Mouse (Mus musculus) liver, embryonic 11.5 days (tissue): ENCODE measurements at regions not wholly inside any gene's neighbourhood (a gene's known extent, or its start where the extent isn't known, plus 50 kb on each side); places are given as distances from the start of the nearest gene placed in this dataset.

ENCODE experiments used
- ATAC-seq: fragments of 200-750 bp; cut with Nextera tagmentation; replicated peaks from 2 replicates; pipeline ENCODE4 v1.8.0; 2017; ENCODE audit warnings: moderate number of reproducible peaks, mild to moderate bottlenecking, moderate TSS enrichment, moderate library complexity; ENCODE audit not compliant: low FRiP score
- DNase-seq: peaks from one replicate; pipeline ENCODE4 v3.0.0-alpha.2; 2017; ENCODE audit warnings: low spot score
- H3K27ac ChIP-seq: fragments of 300-500 bp; sonication (generic); 2 replicates; pipeline ENCODE4 v1.5.1; 2014; ENCODE audit warnings: mild to moderate bottlenecking, low read depth, low read length, control low read depth
- H3K27me3 ChIP-seq: fragments of 300-500 bp; sonication (generic); replicated peaks from 2 replicates; pipeline ENCODE4 v1.6.1; 2014; ENCODE audit warnings: low read length, mixed read lengths; ENCODE audit not compliant: control insufficient read depth, insufficient read depth
- H3K36me3 ChIP-seq: fragments of 300-500 bp; sonication (generic); 2 replicates; pipeline ENCODE4 v1.6.1; 2014; ENCODE audit warnings: mild to moderate bottlenecking, low read length, moderate library complexity, mixed read lengths; ENCODE audit not compliant: control insufficient read depth, insufficient read depth
- H3K4me1 ChIP-seq: fragments of 300-500 bp; sonication (generic); replicated peaks from 2 replicates; pipeline ENCODE4 v1.6.1; 2014; ENCODE audit warnings: low read length, mixed read lengths; ENCODE audit not compliant: control insufficient read depth, insufficient read depth
- H3K4me2 ChIP-seq: fragments of 300-500 bp; sonication (generic); 2 replicates; pipeline ENCODE4 v1.6.1; 2014; ENCODE audit warnings: mild to moderate bottlenecking, control low read depth, moderate library complexity
- H3K4me3 ChIP-seq: fragments of 300-500 bp; sonication (generic); 2 replicates; pipeline ENCODE4 v1.5.1; 2014; ENCODE audit warnings: low read depth, low read length, control low read depth
- H3K9ac ChIP-seq: fragments of 300-500 bp; sonication (generic); 2 replicates; pipeline ENCODE4 v1.6.1; 2014; ENCODE audit warnings: low read depth, low read length, control low read depth
- H3K9me3 ChIP-seq: fragments of 300-500 bp; sonication (generic); 2 replicates; pipeline ENCODE4 v1.6.1; 2016; ENCODE audit warnings: low read length, inconsistent platforms, mixed read lengths; ENCODE audit not compliant: control insufficient read depth
- WGBS: fragments of 180-500 bp; shearing (Covaris S2); extraction: QIAGEN DNeasy Blood & Tissue Kit; methylation state at CpG from one replicate; pipeline ENCODE4 v1.1.7; 2014; 5-methylcytosine and 5-hydroxymethylcytosine counted together

DNA sequence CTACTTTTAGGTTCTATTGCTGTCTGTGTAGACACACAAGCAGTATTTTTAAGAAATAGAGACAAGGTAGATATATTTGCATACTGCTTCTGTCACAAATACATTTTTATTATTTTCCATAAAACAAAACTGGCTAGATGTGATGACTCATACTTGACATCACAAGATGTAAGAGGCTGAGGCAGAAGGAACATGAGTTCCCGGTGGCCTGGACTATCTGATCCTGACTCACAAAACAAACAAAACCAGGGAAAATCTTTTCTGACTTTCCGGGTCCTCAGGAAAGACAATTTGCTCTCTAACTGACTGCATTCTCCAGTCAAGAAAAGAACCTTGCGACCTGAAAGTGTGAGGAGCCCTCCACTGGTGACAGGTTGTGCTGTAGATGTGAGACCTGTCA lies 143.3 kb downstream of the Snx10 start:
- no peak for DNase-seq
- no peaks in the 10 kb centered on the region; the same call in none of the 2 replicates for H3K9me3 ChIP-seq
- H3K36me3 ChIP-seq = no peaks in the 10 kb centered on the region
- H3K4me1 ChIP-seq = no peaks in the 10 kb centered on the region
- no peak overlapping the region for H3K9ac ChIP-seq
- H3K4me3 ChIP-seq = no peak overlapping the region
- no peak overlapping the region for H3K4me2 ChIP-seq
- ATAC-seq = no peak
- no peaks in the 10 kb centered on the region; the same call in 1 of the 2 replicates for H3K27me3 ChIP-seq
- H3K27ac ChIP-seq = no peak overlapping the region
- 65% methylated on average over 3 of the region's 3 CpGs for WGBS

DNA sequence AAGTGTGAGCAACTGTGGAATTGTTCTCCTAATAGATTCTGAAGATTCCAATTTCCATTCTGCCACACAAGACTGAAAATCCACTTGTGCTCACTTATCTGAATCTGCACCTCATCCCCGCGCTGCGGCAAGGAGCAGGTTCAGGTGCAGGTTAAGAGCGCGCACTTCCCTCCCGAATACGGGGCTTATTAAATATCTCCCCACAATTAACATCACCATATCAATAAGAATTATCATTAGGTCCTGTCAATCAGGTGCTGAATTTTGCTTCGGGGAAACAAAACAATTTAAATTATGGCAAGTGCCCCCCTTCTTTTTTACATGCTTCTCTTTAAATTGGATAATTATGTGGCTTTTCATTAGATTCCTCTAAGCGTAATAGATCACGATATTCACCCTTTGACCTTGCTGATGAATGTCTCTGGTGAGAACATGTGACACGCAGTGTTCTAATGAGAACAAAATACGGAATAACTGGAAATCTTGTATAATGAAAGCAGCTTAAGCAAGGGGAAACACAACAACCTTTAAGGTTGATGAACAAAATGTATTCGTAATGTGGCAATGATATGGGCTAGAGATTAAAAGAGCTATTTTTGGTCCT lies 151.7 kb downstream of the Snx10 start:
- Histone ChIP-seq H3K9ac (no peak overlapping the region), H3K36me3 (no peaks in the 10 kb centered on the region), H3K27me3 (no peaks in the 10 kb centered on the region), H3K27ac (no peak overlapping the region), H3K4me2 (no peak overlapping the region), H3K4me1 (no peaks in the 10 kb centered on the region), H3K9me3 (no peaks in the 10 kb centered on the region), H3K4me3 (no peak overlapping the region)
- no peak for ATAC-seq
- 85% methylated on average over 13 of the region's 13 CpGs for WGBS
- DNase-seq = no peak

DNA sequence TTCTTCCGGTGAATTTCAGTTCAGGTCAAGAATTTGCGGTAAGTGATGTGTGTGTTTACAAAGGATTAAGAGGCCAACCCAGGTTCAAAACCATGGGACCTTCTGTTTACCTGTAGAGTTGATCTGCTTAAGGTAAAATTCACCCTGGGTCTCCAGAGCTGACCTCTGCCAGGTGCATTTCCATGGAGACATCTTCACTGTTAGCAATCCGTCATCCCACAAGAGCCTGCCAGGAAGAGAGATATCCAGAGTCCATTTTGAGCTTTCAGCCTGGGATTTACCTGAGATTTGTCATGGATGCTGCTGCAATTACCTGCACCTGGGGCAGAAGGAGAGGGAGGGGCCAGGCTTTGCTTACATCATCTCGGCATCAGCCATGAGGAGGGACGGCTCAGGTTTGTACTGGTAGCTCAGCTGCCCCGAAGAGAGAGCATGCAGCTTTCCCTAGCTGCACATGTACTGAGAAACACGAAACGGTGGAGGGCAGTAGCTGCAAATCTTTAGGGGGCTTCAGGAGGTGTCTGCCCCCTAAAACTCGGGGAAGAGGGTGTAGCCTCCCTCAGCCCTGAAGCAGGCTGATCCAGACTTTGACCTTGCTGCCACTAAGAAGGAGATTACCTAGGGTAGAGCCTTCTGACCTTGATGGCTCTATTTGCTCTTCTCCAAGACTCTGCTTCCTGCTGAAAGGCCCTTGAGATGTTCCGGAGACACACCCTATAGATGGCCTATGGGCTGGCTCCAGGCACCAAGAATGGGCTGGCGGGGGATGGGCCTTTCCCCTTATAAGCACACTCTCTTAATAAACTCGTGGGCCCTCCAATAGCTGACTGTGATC lies 153.7 kb downstream of the Snx10 start:
- Histone ChIP-seq H3K4me1 (no peaks in the 10 kb centered on the region), H3K4me2 (no peak overlapping the region), H3K36me3 (no peaks in the 10 kb centered on the region), H3K9ac (no peak overlapping the region), H3K4me3 (no peak overlapping the region), H3K27me3 (no peaks in the 10 kb centered on the region), H3K9me3 (no peaks in the 10 kb centered on the region), H3K27ac (no peak overlapping the region)
- DNase-seq (no peak), ATAC-seq (no peak)
- 71% methylated on average over 12 of the region's 12 CpGs for WGBS

DNA sequence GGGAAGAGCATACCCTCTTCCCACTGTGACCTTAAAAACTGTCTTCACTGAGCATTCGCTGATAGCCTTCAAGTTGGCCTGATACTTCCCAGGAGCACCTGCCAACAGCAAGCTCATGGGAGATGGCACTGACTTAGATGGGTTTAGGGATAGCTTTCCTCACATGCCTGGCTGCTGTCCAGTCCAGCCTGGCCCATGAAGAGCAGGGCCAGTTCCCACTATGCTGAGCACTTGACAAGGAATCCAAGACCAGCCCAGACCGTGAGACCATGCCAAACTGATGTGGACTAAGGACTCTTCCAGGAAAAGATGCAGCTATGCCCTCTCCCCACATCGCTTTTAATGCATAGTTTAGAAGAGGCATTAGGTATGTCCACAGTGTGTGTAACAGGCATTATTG lies 155.0 kb downstream of the Snx10 start:
- H3K36me3 ChIP-seq = no peaks in the 10 kb centered on the region
- H3K4me3 ChIP-seq = no peak overlapping the region
- 86% methylated on average over 3 of the region's 3 CpGs for WGBS
- DNase-seq = no peak
- H3K9me3 ChIP-seq = no peaks in the 10 kb centered on the region
- no peak overlapping the region for H3K4me2 ChIP-seq
- H3K27ac ChIP-seq = no peak overlapping the region
- H3K4me1 ChIP-seq = no peaks in the 10 kb centered on the region
- no peak overlapping the region for H3K9ac ChIP-seq
- ATAC-seq = no peak
- H3K27me3 ChIP-seq = no peaks in the 10 kb centered on the region

DNA sequence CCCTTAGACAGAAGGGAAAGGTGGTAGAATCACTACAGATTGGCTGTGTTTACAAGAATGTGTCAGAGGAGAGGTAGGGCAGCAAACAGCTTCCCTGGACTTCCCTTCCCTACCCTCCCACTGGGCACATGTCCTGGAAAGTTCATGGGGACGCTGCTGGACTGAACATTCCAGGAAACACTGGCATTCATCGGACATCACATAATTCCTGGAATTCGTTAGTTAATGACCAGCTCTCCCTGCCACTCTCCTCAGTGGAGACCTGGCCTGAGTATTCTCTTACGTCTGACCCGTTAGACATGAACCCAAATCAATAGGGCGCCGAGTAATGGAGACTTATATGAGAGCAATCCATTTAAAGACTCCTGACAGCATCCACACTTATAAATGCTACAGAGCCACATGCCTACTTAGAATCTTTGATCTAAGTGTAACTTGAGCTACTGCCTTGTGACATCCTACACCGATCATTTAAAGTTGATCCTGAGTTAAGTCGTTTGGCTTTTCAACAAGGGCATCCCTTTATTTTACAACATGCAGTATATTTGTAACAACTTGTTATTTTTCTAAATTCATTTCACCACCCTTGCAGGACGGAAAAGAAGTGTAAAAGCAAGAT lies 156.6 kb downstream of the Snx10 start:
- 59% methylated on average over 10 of the region's 10 CpGs for WGBS
- Histone ChIP-seq H3K27me3 (no peaks in the 10 kb centered on the region), H3K4me3 (no peak overlapping the region), H3K9me3 (no peaks in the 10 kb centered on the region), H3K27ac (no peak overlapping the region), H3K4me2 (no peak overlapping the region), H3K9ac (no peak overlapping the region), H3K36me3 (no peaks in the 10 kb centered on the region), H3K4me1 (no peaks in the 10 kb centered on the region)
- DNase-seq (no peak), ATAC-seq (no peak)

DNA sequence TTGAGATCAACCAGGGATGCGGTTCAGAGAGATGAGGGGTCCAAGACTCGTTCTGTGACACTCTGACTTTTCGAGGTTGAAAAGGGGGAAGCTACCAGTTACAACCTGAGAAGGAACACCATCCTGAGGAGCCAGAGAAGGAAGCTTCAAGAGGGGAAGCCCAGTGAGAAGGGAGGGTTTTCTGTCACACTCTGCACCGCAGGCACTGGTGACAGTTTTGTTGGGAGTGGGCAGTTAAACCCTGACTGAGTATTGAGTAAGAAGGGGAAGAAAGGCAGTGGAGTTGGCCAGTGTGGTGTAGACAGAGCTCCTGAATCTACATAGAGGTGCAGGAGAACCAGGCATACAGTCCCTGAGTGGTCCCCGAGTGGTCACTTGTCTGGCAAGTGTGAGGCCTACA lies 159.4 kb downstream of the Snx10 start:
- H3K4me1 ChIP-seq = no peaks in the 10 kb centered on the region
- no peaks in the 10 kb centered on the region for H3K9me3 ChIP-seq
- no peak overlapping the region for H3K4me2 ChIP-seq
- H3K4me3 ChIP-seq = no peak overlapping the region
- no peak overlapping the region for H3K9ac ChIP-seq
- H3K27ac ChIP-seq = no peak overlapping the region
- no peak for DNase-seq
- 69% methylated on average over 5 of the region's 5 CpGs for WGBS
- no peak for ATAC-seq
- no peaks in the 10 kb centered on the region for H3K27me3 ChIP-seq
- H3K36me3 ChIP-seq = no peaks in the 10 kb centered on the region

DNA sequence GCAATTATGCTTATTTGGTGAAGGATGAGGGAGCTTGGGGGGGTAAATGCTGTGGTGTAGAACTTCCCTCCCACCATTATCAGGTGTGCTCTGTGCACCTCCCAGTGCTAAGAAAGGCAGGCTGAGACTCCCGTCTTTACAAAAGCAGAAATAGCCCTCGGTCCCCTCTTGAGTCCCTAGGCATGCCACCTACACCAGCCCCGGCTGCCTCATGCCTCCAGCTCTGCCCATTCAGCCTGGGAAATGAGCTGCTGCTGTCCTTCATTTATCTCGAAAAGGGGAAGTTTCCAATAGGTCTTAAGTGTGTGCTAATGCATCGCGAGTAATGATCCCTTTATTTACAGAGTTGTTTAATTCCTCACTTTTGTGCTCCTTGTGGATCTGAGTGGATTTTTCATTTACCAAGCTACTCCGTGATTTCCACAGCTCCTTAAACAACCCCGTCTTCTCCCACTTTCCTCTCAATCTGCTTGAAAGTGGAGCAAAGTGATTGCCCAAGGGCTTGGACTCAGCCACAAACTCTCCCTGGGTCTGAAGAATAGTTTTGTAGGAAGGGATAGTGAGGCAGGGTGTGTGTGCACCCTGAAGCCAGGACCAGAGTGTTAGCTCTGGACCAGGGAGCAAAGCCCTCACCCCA lies 162.1 kb downstream of the Snx10 start:
- Histone ChIP-seq H3K27ac (no peak overlapping the region), H3K9ac (no peak overlapping the region), H3K4me3 (no peak overlapping the region), H3K27me3 (no peaks in the 10 kb centered on the region), H3K4me1 (no peaks in the 10 kb centered on the region), H3K4me2 (no peak overlapping the region), H3K36me3 (no peaks in the 10 kb centered on the region), H3K9me3 (no peaks in the 10 kb centered on the region)
- ATAC-seq (no peak), DNase-seq (no peak)
- 50% methylated on average over 8 of the region's 8 CpGs for WGBS

DNA sequence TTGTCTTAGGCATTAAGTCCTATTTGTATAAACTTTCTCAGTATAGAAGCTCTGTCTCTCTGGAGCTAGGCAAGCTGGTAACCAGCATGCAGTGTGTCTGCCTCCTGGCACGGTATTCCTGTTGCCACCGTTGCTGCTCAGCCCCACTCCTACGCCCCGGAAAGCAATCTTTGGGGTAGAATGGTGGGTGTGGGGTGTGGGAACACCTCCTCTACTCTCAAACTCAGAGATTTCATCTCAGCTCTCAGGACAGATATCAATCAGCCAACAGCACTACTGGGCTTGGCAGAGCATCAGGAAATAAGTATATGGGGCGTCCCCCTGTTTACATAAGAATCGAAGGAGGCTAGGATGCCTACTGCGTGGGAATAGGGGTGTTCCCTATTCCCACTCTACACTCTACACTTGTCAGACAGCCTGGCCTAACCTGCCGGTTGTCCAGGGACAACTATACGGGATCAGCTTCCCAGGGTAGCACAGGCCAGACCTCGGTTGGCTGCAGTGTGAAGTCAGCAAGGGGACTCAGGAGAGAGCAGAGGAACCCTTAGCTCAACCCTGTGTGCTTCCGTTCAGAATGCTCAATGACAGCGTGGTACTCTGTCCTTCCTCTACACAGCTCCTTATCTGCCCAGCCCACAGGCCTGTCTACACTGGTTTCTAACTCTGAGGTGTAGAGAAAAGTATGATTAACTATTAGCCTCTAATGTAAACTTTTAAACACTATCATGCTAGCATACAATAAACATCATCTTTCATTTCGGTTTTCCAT lies 167.3 kb downstream of the Snx10 start:
- no peaks in the 10 kb centered on the region for H3K27me3 ChIP-seq
- H3K9me3 ChIP-seq = no peaks in the 10 kb centered on the region
- H3K4me1 ChIP-seq = no peaks in the 10 kb centered on the region; the same call in 1 of the 2 replicates
- H3K27ac ChIP-seq = no peak overlapping the region
- ATAC-seq (no peak), DNase-seq (no peak)
- WGBS = 70% methylated on average over 13 of the region's 13 CpGs
- H3K36me3 ChIP-seq = no peaks in the 10 kb centered on the region
- no peak overlapping the region for H3K9ac ChIP-seq
- H3K4me3 ChIP-seq = no peak overlapping the region
- H3K4me2 ChIP-seq = no peak overlapping the region
